Mouse (Mus musculus): ENCODE measurements around the gene Rpl38.

Gene Rpl38

GRCm38 (mm10) chr11:114668301-114668710 is at the start of gene Rpl38:
TSS of gene Rpl38 (plus strand) at chr11:114668524.
- peak; percentile 94 for DNase-seq

GRCm38 (mm10) chr11:114618697-114619417 is 49.5 kb upstream of the Rpl38 start:
- no peak for DNase-seq

- DNase-seq: no peak
Observed at GRCm38 (mm10) chr11:114626071-114626690, 42.1 kb upstream of the Rpl38 start.

GRCm38 (mm10) chr11:114627036-114627435 is 41.3 kb upstream of the Rpl38 start:
- DNase-seq: no peak

- DNase-seq: no peak
Observed at GRCm38 (mm10) chr11:114628032-114628431, 40.3 kb upstream of the Rpl38 start.

GRCm38 (mm10) chr11:114630044-114630443 is 38.3 kb upstream of the Rpl38 start:
- no peak for DNase-seq

GRCm38 (mm10) chr11:114632266-114632665 is 36.1 kb upstream of the Rpl38 start:
- DNase-seq: no peak

GRCm38 (mm10) chr11:114636292-114636691 is 32.0 kb upstream of the Rpl38 start:
- peak; percentile 79 for DNase-seq

GRCm38 (mm10) chr11:114636727-114637505 is 31.4 kb upstream of the Rpl38 start:
- DNase-seq: peak; percentile 41

GRCm38 (mm10) chr11:114638647-114639290 is 29.6 kb upstream of the Rpl38 start:
- DNase-seq: no peak

GRCm38 (mm10) chr11:114639681-114640103 is 28.6 kb upstream of the Rpl38 start:
- DNase-seq: no peak

GRCm38 (mm10) chr11:114640658-114641057 is 27.7 kb upstream of the Rpl38 start:
- no peak for DNase-seq

GRCm38 (mm10) chr11:114641136-114641535 is 27.2 kb upstream of the Rpl38 start:
- no peak for DNase-seq

- no peak for DNase-seq
Observed at GRCm38 (mm10) chr11:114642184-114642583, 26.1 kb upstream of the Rpl38 start.

GRCm38 (mm10) chr11:114642926-114643325 is 25.4 kb upstream of the Rpl38 start:
- DNase-seq: no peak

- no peak for DNase-seq
Observed at GRCm38 (mm10) chr11:114644122-114644521, 24.2 kb upstream of the Rpl38 start.

- DNase-seq: no peak
Observed at GRCm38 (mm10) chr11:114649510-114649909, 18.8 kb upstream of the Rpl38 start.

GRCm38 (mm10) chr11:114652531-114652930 is 15.8 kb upstream of the Rpl38 start:
- no peak for DNase-seq

GRCm38 (mm10) chr11:114653664-114654063 is 14.7 kb upstream of the Rpl38 start:
- no peak for DNase-seq

GRCm38 (mm10) chr11:114654552-114654951 is 13.8 kb upstream of the Rpl38 start:
- DNase-seq: no peak

- no peak for DNase-seq
Observed at GRCm38 (mm10) chr11:114655350-114656008, 12.8 kb upstream of the Rpl38 start.

- DNase-seq: no peak
Observed at GRCm38 (mm10) chr11:114656994-114657644, 11.2 kb upstream of the Rpl38 start.
